Mouse (Mus musculus) hindbrain, postnatal 0 days (tissue): ENCODE measurements at regions not wholly inside any gene's neighbourhood (a gene's known extent, or its start where the extent isn't known, plus 50 kb on each side); places are given as distances from the start of the nearest gene placed in this dataset.

Source experiments
- ATAC-seq: fragments of 200-750 bp; cut with Nextera tagmentation; 2 replicates; pipeline ENCODE4 v1.8.0; 2017; ENCODE audit warnings: mild to moderate bottlenecking, moderate TSS enrichment, moderate library complexity
- DNase-seq: peaks from one replicate; pipeline ENCODE4 v3.0.0-alpha.2; 2015; ENCODE audit warnings: low spot score
- H3K27ac ChIP-seq: fragments of 300-500 bp; sonication (generic); 2 replicates; pipeline ENCODE4 v1.5.1; 2014; ENCODE audit warnings: mild to moderate bottlenecking
- H3K27me3 ChIP-seq: fragments of 300-500 bp; sonication (generic); 2 replicates; pipeline ENCODE4 v1.6.1; 2014; ENCODE audit warnings: low read length, mixed read lengths; ENCODE audit not compliant: insufficient read depth
- H3K36me3 ChIP-seq: fragments of 300-500 bp; sonication (generic); 2 replicates; pipeline ENCODE4 v1.6.1; 2014; ENCODE audit warnings: low read length, mixed read lengths; ENCODE audit not compliant: insufficient read depth
- H3K4me1 ChIP-seq: fragments of 300-500 bp; sonication (generic); 2 replicates; pipeline ENCODE4 v1.6.1; 2014; ENCODE audit warnings: antibody characterized with exemption, low read length, mixed read lengths; ENCODE audit not compliant: insufficient read depth
- H3K4me2 ChIP-seq: fragments of 300-500 bp; sonication (generic); 2 replicates; pipeline ENCODE4 v1.6.1; 2014; ENCODE audit warnings: low read depth, mild to moderate bottlenecking, low read length, moderate library complexity, mixed read lengths
- H3K4me3 ChIP-seq: fragments of 300-500 bp; sonication (generic); 2 replicates; pipeline ENCODE4 v1.5.1; 2014; ENCODE audit warnings: low read length
- H3K9ac ChIP-seq: fragments of 300-500 bp; sonication (generic); replicated peaks from 2 replicates; pipeline ENCODE4 v1.6.1; 2014; ENCODE audit warnings: mild to moderate bottlenecking, low read length, moderate library complexity, mixed read lengths
- H3K9me3 ChIP-seq: fragments of 300-500 bp; sonication (generic); 2 replicates; pipeline ENCODE4 v1.6.1; 2016; ENCODE audit warnings: low read length, mixed read lengths
- CTCF ChIP-seq: IDR thresholded peaks from 2 replicates; pipeline ENCODE4 v1.5.1; 2016; ENCODE audit warnings: antibody characterized with exemption, control low read depth, low read depth

- Histone ChIP-seq H3K9ac (no peak overlapping the region), H3K9me3 (peaks cover 45% of the 10 kb centered on the region), H3K4me1 (no peaks in the 10 kb centered on the region), H3K36me3 (no peaks in the 10 kb centered on the region), H3K4me2 (no peak overlapping the region), H3K27me3 (no peaks in the 10 kb centered on the region), H3K4me3 (no peak overlapping the region), H3K27ac (no peak overlapping the region)
- DNase-seq (no peak), ATAC-seq (no peak)
- TF ChIP-seq CTCF: no peak
Observed at GRCm38 (mm10) chr7:33857431-33857830, 87.4 kb downstream of the Scgb2b26 start.

DNA sequence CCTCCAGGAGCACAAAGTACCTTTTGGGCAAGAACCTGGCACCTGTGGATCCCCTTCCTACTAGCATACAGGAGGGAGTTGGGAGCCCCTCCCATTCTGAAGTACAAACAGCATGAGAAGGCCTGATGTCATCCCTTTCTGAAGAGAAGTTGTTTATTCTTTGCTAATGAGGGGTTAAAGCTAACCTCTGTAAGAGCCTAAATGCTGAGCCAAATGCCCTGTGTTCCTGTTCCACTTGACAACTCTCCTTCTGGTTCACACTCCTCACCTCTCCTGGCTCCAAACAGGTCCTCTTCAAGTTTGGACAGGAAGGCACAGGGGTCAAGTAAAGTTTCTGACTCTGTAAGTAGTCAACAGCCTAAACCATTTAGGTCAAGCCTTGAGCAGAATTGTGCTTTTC lies 89.9 kb downstream of the Scgb2b26 start:
- H3K9me3 ChIP-seq: peaks cover 51% of the 10 kb centered on the region
- H3K4me2 ChIP-seq: no peak overlapping the region
- H3K27me3 ChIP-seq: no peaks in the 10 kb centered on the region
- H3K9ac ChIP-seq: no peak overlapping the region
- no peaks in the 10 kb centered on the region for H3K36me3 ChIP-seq
- H3K27ac ChIP-seq: no peak overlapping the region
- H3K4me1 ChIP-seq: no peaks in the 10 kb centered on the region
- ATAC-seq: no peak
- H3K4me3 ChIP-seq: no peak overlapping the region
- DNase-seq: no peak
- no peak for TF ChIP-seq CTCF
